Mouse (Mus musculus): ENCODE measurements around the gene Zbtb3. TPM values are rescaled to one million over a fixed set of nuclear protein-coding genes. Genes with fewer than 3 reads are reported as not detected.

Zbtb3 gene
- polyA plus RNA-seq, 1 experiment from 2014 or later = 4.3 TPM

Other genes with a start within 250 kb of the Zbtb3 start
- gene Slc22a8, start 211.3 kb upstream of the Zbtb3 start, polyA plus RNA-seq (2015; fragmentation: Illumina TruSeq; extraction: RNeasy Lipid Tissue Mini Kit (QIAGEN cat#74804); ENCODE audit: low read depth, low replicate concordance) = 13.3 TPM
- 2.3 TPM for gene Slc22a6, start 184.5 kb upstream of the Zbtb3 start, polyA plus RNA-seq (2015; fragmentation: Illumina TruSeq; extraction: RNeasy Lipid Tissue Mini Kit (QIAGEN cat#74804); ENCODE audit: low read depth, low replicate concordance)
- 78.9 TPM for gene Chrm1, start 138.8 kb upstream of the Zbtb3 start, polyA plus RNA-seq (2015; fragmentation: Illumina TruSeq; extraction: RNeasy Lipid Tissue Mini Kit (QIAGEN cat#74804); ENCODE audit: low read depth, low replicate concordance)
- 155 TPM for gene Slc3a2, start 79.2 kb upstream of the Zbtb3 start, polyA plus RNA-seq (2015; fragmentation: Illumina TruSeq; extraction: RNeasy Lipid Tissue Mini Kit (QIAGEN cat#74804); ENCODE audit: low read depth, low replicate concordance)
- 52.0 TPM for gene Wdr74, start 66.7 kb upstream of the Zbtb3 start, polyA plus RNA-seq (2015; fragmentation: Illumina TruSeq; extraction: RNeasy Lipid Tissue Mini Kit (QIAGEN cat#74804); ENCODE audit: low read depth, low replicate concordance)
- not detected for gene 1700092M07Rik, start 61.8 kb upstream of the Zbtb3 start, polyA plus RNA-seq (2015; fragmentation: Illumina TruSeq; extraction: RNeasy Lipid Tissue Mini Kit (QIAGEN cat#74804); ENCODE audit: low read depth, low replicate concordance)
- gene Stx5a, start 61.1 kb upstream of the Zbtb3 start, polyA plus RNA-seq (2015; fragmentation: Illumina TruSeq; extraction: RNeasy Lipid Tissue Mini Kit (QIAGEN cat#74804); ENCODE audit: low read depth, low replicate concordance) = 93.3 TPM
- 89.5 TPM for gene Nxf1, start 45.5 kb upstream of the Zbtb3 start, polyA plus RNA-seq (2015; fragmentation: Illumina TruSeq; extraction: RNeasy Lipid Tissue Mini Kit (QIAGEN cat#74804); ENCODE audit: low read depth, low replicate concordance)
- gene Tmem223, start 31.6 kb upstream of the Zbtb3 start, polyA plus RNA-seq (2015; fragmentation: Illumina TruSeq; extraction: RNeasy Lipid Tissue Mini Kit (QIAGEN cat#74804); ENCODE audit: low read depth, low replicate concordance) = 109 TPM
- 11.0 TPM for gene Tmem179b, start 28.1 kb upstream of the Zbtb3 start, polyA plus RNA-seq (2015; fragmentation: Illumina TruSeq; extraction: RNeasy Lipid Tissue Mini Kit (QIAGEN cat#74804); ENCODE audit: low read depth, low replicate concordance)
- 12.2 TPM for gene Taf6l, start 16.1 kb upstream of the Zbtb3 start, polyA plus RNA-seq (2015; fragmentation: Illumina TruSeq; extraction: RNeasy Lipid Tissue Mini Kit (QIAGEN cat#74804); ENCODE audit: low read depth, low replicate concordance)
- 206 TPM for gene Polr2g, start 4.0 kb upstream of the Zbtb3 start, polyA plus RNA-seq (2015; fragmentation: Illumina TruSeq; extraction: RNeasy Lipid Tissue Mini Kit (QIAGEN cat#74804); ENCODE audit: low read depth, low replicate concordance)
- 38.9 TPM for gene Ttc9c, start 16.8 kb downstream of the Zbtb3 start, polyA plus RNA-seq (2015; fragmentation: Illumina TruSeq; extraction: RNeasy Lipid Tissue Mini Kit (QIAGEN cat#74804); ENCODE audit: low read depth, low replicate concordance)
- 102 TPM for gene Hnrnpul2, start 17.5 kb downstream of the Zbtb3 start, polyA plus RNA-seq (2015; fragmentation: Illumina TruSeq; extraction: RNeasy Lipid Tissue Mini Kit (QIAGEN cat#74804); ENCODE audit: low read depth, low replicate concordance)
- gene AC129217.1, start 27.2 kb downstream of the Zbtb3 start, polyA plus RNA-seq (2015; fragmentation: Illumina TruSeq; extraction: RNeasy Lipid Tissue Mini Kit (QIAGEN cat#74804); ENCODE audit: low read depth, low replicate concordance) = not detected
- 92.5 TPM for gene Bscl2, start 34.9 kb downstream of the Zbtb3 start, polyA plus RNA-seq (2015; fragmentation: Illumina TruSeq; extraction: RNeasy Lipid Tissue Mini Kit (QIAGEN cat#74804); ENCODE audit: low read depth, low replicate concordance)
- gene Gng3, start 36.6 kb downstream of the Zbtb3 start, polyA plus RNA-seq (2015; fragmentation: Illumina TruSeq; extraction: RNeasy Lipid Tissue Mini Kit (QIAGEN cat#74804); ENCODE audit: low read depth, low replicate concordance) = 191 TPM
- gene Lrrn4cl, start 48.2 kb downstream of the Zbtb3 start, polyA plus RNA-seq (2015; fragmentation: Illumina TruSeq; extraction: RNeasy Lipid Tissue Mini Kit (QIAGEN cat#74804); ENCODE audit: low read depth, low replicate concordance) = 0.82 TPM
- 140 TPM for gene Ubxn1, start 68.9 kb downstream of the Zbtb3 start, polyA plus RNA-seq (2015; fragmentation: Illumina TruSeq; extraction: RNeasy Lipid Tissue Mini Kit (QIAGEN cat#74804); ENCODE audit: low read depth, low replicate concordance)
- 52.0 TPM for gene Uqcc3, start 78.4 kb downstream of the Zbtb3 start, polyA plus RNA-seq (2015; fragmentation: Illumina TruSeq; extraction: RNeasy Lipid Tissue Mini Kit (QIAGEN cat#74804); ENCODE audit: low read depth, low replicate concordance)
- 15.7 TPM for gene Lbhd1, start 81.2 kb downstream of the Zbtb3 start, polyA plus RNA-seq (2015; fragmentation: Illumina TruSeq; extraction: RNeasy Lipid Tissue Mini Kit (QIAGEN cat#74804); ENCODE audit: low read depth, low replicate concordance)
- gene Gm49403, start 81.4 kb downstream of the Zbtb3 start, polyA plus RNA-seq (2015; fragmentation: Illumina TruSeq; extraction: RNeasy Lipid Tissue Mini Kit (QIAGEN cat#74804); ENCODE audit: low read depth, low replicate concordance) = not detected
- 47.2 TPM for gene 1810009A15Rik, start 86.3 kb downstream of the Zbtb3 start, polyA plus RNA-seq (2015; fragmentation: Illumina TruSeq; extraction: RNeasy Lipid Tissue Mini Kit (QIAGEN cat#74804); ENCODE audit: low read depth, low replicate concordance)
- not detected for gene Gm49416, start 86.4 kb downstream of the Zbtb3 start, polyA plus RNA-seq (2015; fragmentation: Illumina TruSeq; extraction: RNeasy Lipid Tissue Mini Kit (QIAGEN cat#74804); ENCODE audit: low read depth, low replicate concordance)
- gene Ints5, start 90.5 kb downstream of the Zbtb3 start, polyA plus RNA-seq (2015; fragmentation: Illumina TruSeq; extraction: RNeasy Lipid Tissue Mini Kit (QIAGEN cat#74804); ENCODE audit: low read depth, low replicate concordance) = 12.2 TPM
- 81.9 TPM for gene Ganab, start 95.5 kb downstream of the Zbtb3 start, polyA plus RNA-seq (2015; fragmentation: Illumina TruSeq; extraction: RNeasy Lipid Tissue Mini Kit (QIAGEN cat#74804); ENCODE audit: low read depth, low replicate concordance)
- gene B3gat3, start 117.8 kb downstream of the Zbtb3 start, polyA plus RNA-seq (2015; fragmentation: Illumina TruSeq; extraction: RNeasy Lipid Tissue Mini Kit (QIAGEN cat#74804); ENCODE audit: low read depth, low replicate concordance) = 219 TPM
- gene Rom1, start 126.8 kb downstream of the Zbtb3 start, polyA plus RNA-seq (2015; fragmentation: Illumina TruSeq; extraction: RNeasy Lipid Tissue Mini Kit (QIAGEN cat#74804); ENCODE audit: low read depth, low replicate concordance) = 10.4 TPM
- 10.3 TPM for gene Eml3, start 127.0 kb downstream of the Zbtb3 start, polyA plus RNA-seq (2015; fragmentation: Illumina TruSeq; extraction: RNeasy Lipid Tissue Mini Kit (QIAGEN cat#74804); ENCODE audit: low read depth, low replicate concordance)
- gene Mta2, start 139.3 kb downstream of the Zbtb3 start, polyA plus RNA-seq (2015; fragmentation: Illumina TruSeq; extraction: RNeasy Lipid Tissue Mini Kit (QIAGEN cat#74804); ENCODE audit: low read depth, low replicate concordance) = 42.2 TPM
- 16.9 TPM for gene Tut1, start 151.3 kb downstream of the Zbtb3 start, polyA plus RNA-seq (2015; fragmentation: Illumina TruSeq; extraction: RNeasy Lipid Tissue Mini Kit (QIAGEN cat#74804); ENCODE audit: low read depth, low replicate concordance)
- gene Eef1g, start 164.5 kb downstream of the Zbtb3 start, polyA plus RNA-seq (2015; fragmentation: Illumina TruSeq; extraction: RNeasy Lipid Tissue Mini Kit (QIAGEN cat#74804); ENCODE audit: low read depth, low replicate concordance) = 367 TPM
- gene Ahnak, start 186.7 kb downstream of the Zbtb3 start, polyA plus RNA-seq (2015; fragmentation: Illumina TruSeq; extraction: RNeasy Lipid Tissue Mini Kit (QIAGEN cat#74804); ENCODE audit: low read depth, low replicate concordance) = 5.2 TPM

All from brain, adult 10 weeks (tissue).